Mouse (Mus musculus) heart, postnatal 10 days (tissue): ENCODE measurements around the gene Bicd2. TPM values are rescaled to one million over a fixed set of nuclear protein-coding genes. Genes with fewer than 3 reads are reported as not detected.

Experiments
- DNase-seq, 2 experiments: peaks; one replicate each; pipeline ENCODE4 v3.0.0; 2021
- intact Hi-C: fragments of 180-260 bp; cut with DNase I; formaldehyde crosslinking; loops from one replicate; pipeline ENCODE4 v1.15.1; 2025
- total RNA-seq, 2 experiments: library from RNA; stranded (reverse); gene quantifications; 2 replicates each; pipeline ENCODE4 v1.2.3; 2021

The Bicd2 gene
- total RNA-seq, 2 experiments from 2014 or later = 74.6 to 83.6 TPM

GRCm38 (mm10) chr13:49324871-49325270 is 16.5 kb upstream of the Bicd2 start:
- intact Hi-C loops = no loop called here
- no peak for DNase-seq

DNA sequence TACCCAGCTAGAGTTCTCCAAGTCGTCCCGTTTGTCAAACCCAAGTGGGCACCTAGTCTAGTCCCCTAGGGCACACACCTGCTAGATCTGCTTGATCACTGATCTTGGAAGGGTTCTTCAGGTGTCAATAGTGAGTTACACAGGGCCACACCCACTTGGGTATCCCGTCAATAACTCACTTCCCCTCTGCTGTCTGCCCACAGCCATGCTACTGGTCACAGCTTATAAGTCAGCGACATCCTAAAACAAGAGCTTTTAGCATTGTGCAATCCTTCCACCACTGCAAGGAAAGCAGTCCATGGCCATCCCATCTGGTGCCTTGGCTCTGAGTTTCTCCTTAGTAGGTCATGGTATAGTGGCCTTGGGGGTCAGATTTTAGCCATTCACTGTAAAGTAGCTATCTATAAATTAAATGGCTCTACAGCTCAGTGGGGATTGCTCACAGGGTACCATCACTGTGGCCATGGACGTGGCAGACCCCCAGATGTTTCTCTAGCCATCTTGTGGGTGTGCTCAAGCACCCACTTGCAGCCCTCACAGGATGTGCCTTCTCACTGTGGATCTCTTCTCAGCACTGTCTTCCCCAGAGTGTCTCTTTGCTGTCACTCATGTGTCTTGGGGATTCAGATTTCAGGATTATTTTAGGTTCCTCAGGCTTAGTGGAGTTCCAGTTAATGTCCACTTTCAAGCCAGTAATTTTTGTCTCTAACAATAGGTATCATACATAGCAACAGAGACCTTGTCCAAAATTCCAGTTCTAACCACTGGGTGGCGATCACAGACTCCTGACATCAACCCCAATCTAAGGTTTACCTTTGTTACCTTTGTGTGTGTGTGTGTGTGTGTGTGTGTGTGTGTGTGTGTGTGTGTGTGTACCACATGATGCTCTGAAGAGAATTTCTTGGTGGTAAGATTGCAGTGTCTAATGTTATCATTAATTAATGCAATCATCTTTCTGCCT is 14.9 kb upstream of the Bicd2 start:
- peak; percentile 65 to 69 for DNase-seq
- intact Hi-C loops = loop anchor here (2.0 kb wide), 1 partner anchor 54 kb away; no protein-coding TSS in a partner anchor

- DNase-seq = no peak
- intact Hi-C loops = no loop called here
Observed at GRCm38 (mm10) chr13:49328101-49328500, 13.3 kb upstream of the Bicd2 start.

DNA sequence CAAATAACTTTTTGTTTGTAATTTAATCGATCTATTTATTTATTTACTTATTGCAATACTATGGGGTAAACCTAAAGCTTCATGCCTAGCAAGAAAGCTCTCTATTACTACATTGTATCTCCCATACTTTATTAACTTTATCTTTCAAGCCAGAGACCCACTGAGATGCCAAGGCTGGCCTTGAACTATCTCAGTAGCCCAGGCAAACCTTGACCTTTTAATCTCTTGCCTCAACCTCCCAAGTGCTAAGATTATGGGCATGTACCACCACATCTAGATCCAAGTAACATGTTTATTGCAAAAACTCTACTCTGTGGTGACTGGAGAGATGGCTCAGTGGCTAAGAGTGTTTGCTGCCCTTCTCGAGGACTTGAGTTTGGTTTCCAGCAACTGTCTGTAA is 8.1 kb upstream of the Bicd2 start:
- intact Hi-C loops = loop anchor here (10.0 kb wide), 1 partner anchor 192 kb away; no protein-coding TSS in a partner anchor
- no peak for DNase-seq

DNA sequence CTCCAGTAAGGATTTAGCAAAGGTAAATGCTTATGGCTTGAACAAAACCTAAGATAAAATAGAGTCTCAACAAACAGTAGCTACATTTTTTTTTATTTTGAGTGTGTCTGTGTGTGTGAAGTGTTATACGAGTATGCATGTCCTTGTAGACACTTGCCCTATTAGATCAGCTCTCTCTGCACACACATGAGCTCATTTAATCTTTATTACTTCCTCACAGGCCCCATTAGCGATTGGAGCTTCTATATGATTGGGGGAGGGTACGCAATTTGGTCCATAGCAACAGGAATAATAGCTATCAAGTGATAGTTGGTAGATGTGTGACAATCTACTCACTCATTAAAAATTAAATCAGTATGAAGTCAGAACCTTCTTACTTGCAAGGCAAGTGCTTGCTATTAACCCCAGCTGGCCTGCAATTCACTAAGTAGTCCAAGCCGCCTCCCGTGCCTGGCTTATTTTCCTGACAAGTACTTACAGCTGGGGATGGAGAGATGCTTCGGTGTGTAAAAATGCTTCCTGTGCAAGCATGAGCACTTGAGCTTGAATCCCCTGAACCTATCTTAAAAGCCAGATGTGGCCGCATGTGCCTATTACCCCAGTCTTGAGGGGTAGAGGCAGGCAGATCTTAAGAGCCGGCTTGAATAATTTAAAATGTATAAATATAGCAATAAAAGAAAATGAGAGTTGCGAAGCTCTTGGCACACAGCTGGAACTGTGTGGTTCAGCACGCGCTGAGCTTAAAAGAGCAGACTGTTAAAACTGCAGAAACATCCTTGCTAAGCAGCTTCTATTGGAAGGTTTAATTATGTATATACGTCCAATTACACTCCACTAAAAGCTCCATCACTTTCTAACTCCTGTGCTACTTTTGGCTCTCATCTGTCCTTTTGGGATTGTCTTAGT is 6.1 kb upstream of the Bicd2 start:
- intact Hi-C loops = loop anchor here (5.0 to 10.0 kb wide), 2 partner anchors 189 to 317 kb away; partner anchors contain the start of genes Cenpp and Nol8
- DNase-seq = no peak

DNA sequence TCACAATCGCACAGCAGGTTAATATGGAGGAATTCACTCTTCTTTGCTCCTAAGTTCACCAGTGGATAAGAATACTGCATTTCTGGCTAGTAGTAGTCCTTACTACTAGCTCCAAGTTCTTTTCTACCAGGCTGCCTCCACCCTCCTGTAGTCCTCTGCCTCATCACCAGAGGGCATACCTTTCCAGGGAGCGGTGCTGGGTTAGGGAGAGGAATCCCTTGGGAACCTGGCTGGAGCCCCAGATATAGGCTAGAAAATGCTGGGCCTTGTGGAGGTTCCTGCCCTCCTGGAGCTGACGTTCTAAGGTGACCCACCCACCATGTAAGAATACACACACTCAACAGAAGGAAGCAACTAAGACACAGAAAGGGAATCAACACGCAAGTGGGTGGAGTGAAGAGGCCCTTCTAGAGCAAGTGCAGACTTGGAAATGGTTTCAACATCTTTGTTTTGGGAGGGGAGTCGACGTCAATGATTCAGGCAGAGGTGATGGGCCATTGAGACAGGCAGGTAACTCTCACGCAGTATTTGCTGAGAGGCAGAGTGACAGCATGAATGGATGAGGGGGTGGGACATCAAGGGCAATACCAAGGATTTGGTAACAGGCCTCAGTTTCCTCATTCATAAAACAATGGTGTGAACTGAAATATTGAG is 2.4 kb upstream of the Bicd2 start:
- peak; percentile 78 to 83 for DNase-seq
- intact Hi-C loops = loop anchor here (1.0 to 10.0 kb wide), 4 partner anchors 42 to 313 kb away; partner anchors contain the start of genes Cenpp, Ippk and Nol8

- no peak for DNase-seq
- intact Hi-C loops = loop anchor here (2.0 kb wide), 1 partner anchor 17 kb away; no protein-coding TSS in a partner anchor
Observed at GRCm38 (mm10) chr13:49341831-49342722, 692 bp downstream of the Bicd2 start.

DNA sequence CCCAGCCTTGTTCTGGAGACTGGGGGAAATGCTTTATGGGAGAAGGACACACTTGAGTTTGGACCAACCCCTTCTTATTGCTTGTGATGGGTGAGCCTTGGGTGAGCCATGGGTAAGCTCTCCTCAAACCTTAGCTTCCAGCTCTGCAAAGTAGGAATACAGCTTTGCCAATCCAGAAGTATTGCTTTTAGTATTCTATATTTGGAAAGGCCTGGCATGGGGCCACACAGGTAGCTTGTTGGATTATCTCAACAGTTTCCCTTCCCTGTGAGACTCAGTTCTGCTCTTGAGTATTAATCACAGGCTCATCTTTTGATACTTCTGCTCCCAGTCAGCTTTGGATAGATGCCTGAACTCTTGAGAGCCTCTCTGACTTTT is 1.3 kb downstream of the Bicd2 start:
- DNase-seq = no peak
- intact Hi-C loops = loop anchor here (2.0 kb wide), 1 partner anchor 16 kb away; no protein-coding TSS in a partner anchor

DNA sequence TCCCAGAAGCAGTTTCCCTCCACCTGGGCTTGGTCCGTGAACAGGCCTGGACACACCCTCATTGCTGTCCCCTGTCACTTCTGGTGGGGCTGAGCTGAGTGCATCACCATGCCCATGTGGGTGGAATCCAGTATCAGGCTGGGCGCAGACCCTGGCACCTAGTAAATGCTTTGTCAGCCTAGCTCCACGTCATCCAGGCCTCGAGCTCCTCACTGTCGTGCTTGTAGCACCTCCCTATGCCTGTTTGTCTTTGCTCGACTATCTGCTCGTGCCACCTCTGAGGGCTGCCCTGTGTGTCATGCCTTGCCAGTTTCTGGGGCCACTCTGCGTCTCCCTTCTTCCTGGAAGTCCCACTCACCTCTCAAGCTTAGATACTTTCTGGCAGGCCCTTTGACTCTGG is 3.2 kb downstream of the Bicd2 start:
- DNase-seq = peak in 1 of 2 experiments; percentile 22
- intact Hi-C loops = no loop called here

- DNase-seq = peak; percentile 84 to 90
- intact Hi-C loops = no loop called here
Observed at GRCm38 (mm10) chr13:49345476-49345875, 4.1 kb downstream of the Bicd2 start.

DNA sequence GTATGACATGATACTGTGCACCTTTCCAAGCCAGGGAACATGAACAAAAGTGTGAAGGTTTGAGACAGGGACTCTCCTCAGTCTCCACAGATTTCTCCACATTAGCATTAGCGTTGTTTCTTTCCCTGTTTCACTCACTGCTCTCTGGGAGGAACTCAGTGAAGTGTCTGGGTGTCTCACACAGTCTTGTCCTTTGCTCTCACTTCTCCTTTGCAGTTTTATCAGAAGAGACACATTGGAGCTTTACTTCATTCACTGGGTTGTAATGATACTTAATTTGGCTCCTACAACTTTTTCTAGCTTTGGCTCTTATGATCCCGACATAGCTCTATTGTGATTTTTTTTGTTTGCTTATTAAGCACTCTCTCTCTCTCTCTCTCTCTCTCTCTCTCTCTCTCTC is 7.1 kb downstream of the Bicd2 start:
- intact Hi-C loops = no loop called here
- no peak for DNase-seq

DNA sequence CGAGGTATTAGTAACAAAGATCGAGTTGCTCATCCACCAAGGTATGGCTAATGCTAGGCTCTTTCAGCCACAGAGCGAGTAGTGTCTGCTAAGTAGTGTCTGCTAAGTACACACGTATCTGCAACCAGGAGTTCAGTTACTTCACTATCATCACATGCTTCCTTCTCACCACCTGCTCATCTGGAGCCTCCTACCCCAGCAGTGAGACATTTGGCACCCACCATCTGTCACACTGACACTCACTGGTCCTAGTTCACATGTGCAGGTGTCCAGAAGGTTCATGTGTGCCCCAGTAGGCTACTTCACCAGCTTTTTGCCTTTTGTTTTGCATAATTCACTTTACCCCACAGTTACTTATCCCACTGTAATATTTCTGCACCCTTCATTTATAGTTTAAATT is 8.0 kb downstream of the Bicd2 start:
- intact Hi-C loops = no loop called here
- peak in 1 of 2 experiments; percentile 21 for DNase-seq

GRCm38 (mm10) chr13:49349836-49350505 is 8.6 kb downstream of the Bicd2 start:
- DNase-seq = no peak
- intact Hi-C loops = no loop called here

DNA sequence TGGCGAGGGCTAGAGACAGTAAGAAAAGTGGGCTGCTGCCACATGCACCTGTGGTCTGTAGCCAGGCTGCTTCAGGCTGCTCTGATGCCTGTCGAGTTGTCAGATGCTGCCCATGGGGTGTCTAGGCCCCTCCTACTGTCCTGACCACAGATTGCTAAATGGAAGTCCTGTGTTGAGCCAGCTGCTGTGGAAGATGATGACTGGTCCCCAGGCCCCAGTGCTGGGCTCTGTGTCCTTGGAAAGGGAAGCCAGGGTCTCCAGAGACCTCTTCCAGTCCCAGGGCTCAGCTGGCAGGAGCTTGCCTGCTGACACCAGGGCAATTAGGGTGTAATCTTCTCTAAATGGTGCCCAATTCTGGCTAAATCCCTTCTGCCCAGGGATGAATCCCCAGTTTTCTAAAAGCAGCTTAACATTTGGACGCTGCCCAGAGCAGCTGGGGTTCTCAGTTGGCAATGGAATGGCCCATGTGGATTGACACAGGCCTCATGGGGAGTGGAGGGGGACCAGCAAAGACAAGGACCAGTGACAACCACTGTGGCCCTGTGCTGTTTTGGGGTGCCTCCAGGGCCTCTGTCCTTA is 11.3 kb downstream of the Bicd2 start:
- DNase-seq = peak; percentile 53 to 58
- intact Hi-C loops = no loop called here

DNA sequence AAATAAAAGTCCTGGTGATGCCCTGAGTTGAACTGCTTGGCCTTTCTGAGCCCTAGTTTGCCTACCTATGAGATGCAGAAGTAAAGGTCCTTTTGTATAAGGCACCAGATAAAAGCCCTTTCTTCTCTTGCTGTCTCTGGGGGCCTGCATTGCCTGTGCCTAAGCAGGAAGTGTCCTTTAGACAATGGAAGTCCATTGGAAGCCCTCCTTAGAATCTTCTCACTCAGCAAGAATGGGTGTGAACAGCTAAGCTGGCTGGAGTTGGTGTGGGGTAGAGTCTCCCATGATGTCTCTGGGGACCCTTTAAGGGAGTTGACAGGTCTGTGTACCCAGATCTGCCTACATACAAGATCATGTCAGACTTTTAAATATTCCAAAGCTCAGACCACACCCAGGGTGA is 12.0 kb downstream of the Bicd2 start:
- peak in 1 of 2 experiments; percentile 14 for DNase-seq
- intact Hi-C loops = no loop called here

- DNase-seq = peak; percentile 17 to 30
- intact Hi-C loops = no loop called here
Observed at GRCm38 (mm10) chr13:49353991-49354507, 12.7 kb downstream of the Bicd2 start.

- intact Hi-C loops = no loop called here
- peak in 1 of 2 experiments; percentile 35 for DNase-seq
Observed at GRCm38 (mm10) chr13:49355461-49356061, 14.2 kb downstream of the Bicd2 start.

- DNase-seq = peak in 1 of 2 experiments; percentile 24
- intact Hi-C loops = no loop called here
Observed at GRCm38 (mm10) chr13:49356090-49356489, 14.7 kb downstream of the Bicd2 start.
